Mouse (Mus musculus) WW6 (cell line): ENCODE measurements around the gene Gpcpd1.

Source experiments
- DNase-seq: peaks from one replicate; pipeline ENCODE4 v3.0.0-alpha.2; 2013; ENCODE audit warnings: low read depth, low spot score

Gpcpd1 gene

GRCm38 (mm10) chr2:132518021-132518901, 69.3 kb downstream of the Gpcpd1 start:
- no peak for DNase-seq

- DNase-seq, result no peak
These were observed 70.2 kb downstream of the Gpcpd1 start for GRCm38 (mm10) chr2:132517194-132517836.

GRCm38 (mm10) chr2:132516130-132517030, 71.1 kb downstream of the Gpcpd1 start:
- DNase-seq, result peak; percentile 38

GRCm38 (mm10) chr2:132515607-132516006, 71.9 kb downstream of the Gpcpd1 start:
- DNase-seq, result no peak

- DNase-seq, result no peak
These were observed 72.5 kb downstream of the Gpcpd1 start for GRCm38 (mm10) chr2:132515076-132515475.

- no peak for DNase-seq
These were observed 73.2 kb downstream of the Gpcpd1 start for GRCm38 (mm10) chr2:132514353-132514752.

GRCm38 (mm10) chr2:132513371-132514181, 74.0 kb downstream of the Gpcpd1 start:
- DNase-seq, result no peak

- no peak for DNase-seq
These were observed 74.6 kb downstream of the Gpcpd1 start for GRCm38 (mm10) chr2:132512977-132513351.

- DNase-seq, result no peak
These were observed 75.2 kb downstream of the Gpcpd1 start for GRCm38 (mm10) chr2:132512051-132512976.

- no peak for DNase-seq
These were observed 76.3 kb downstream of the Gpcpd1 start for GRCm38 (mm10) chr2:132511011-132511818.

GRCm38 (mm10) chr2:132509714-132510113, 77.8 kb downstream of the Gpcpd1 start:
- no peak for DNase-seq

GRCm38 (mm10) chr2:132509261-132509660, 78.3 kb downstream of the Gpcpd1 start:
- no peak for DNase-seq

GRCm38 (mm10) chr2:132507521-132507920, 80.0 kb downstream of the Gpcpd1 start:
- no peak for DNase-seq

- no peak for DNase-seq
These were observed 80.4 kb downstream of the Gpcpd1 start for GRCm38 (mm10) chr2:132507091-132507490.

- DNase-seq, result no peak
These were observed 81.7 kb downstream of the Gpcpd1 start for GRCm38 (mm10) chr2:132505828-132506227.

- no peak for DNase-seq
These were observed 89.2 kb downstream of the Gpcpd1 start for GRCm38 (mm10) chr2:132498344-132498743.

GRCm38 (mm10) chr2:132497412-132498135, 90.0 kb downstream of the Gpcpd1 start:
- DNase-seq, result no peak

GRCm38 (mm10) chr2:132493184-132493583, 94.3 kb downstream of the Gpcpd1 start:
- no peak for DNase-seq
